Mouse (Mus musculus) Muller cell, postnatal 12 days (primary cell): ENCODE data around the gene Reln.

Source experiments
- DNase-seq: peaks from one replicate; pipeline ENCODE4 v3.0.0-alpha.2; 2015; ENCODE audit errors: inconsistent ontology term

Reln gene

GRCm38 (mm10) chr5:22344556-22344975 lies at the start of gene Reln:
Gene Reln (minus strand): TSS chr5:22344702.
- peak; percentile 59 for DNase-seq

GRCm38 (mm10) chr5:22388502-22388901 lies 44.0 kb upstream of the Reln start:
- no peak for DNase-seq

GRCm38 (mm10) chr5:22360510-22360909 lies 16.0 kb upstream of the Reln start:
- DNase-seq = no peak

- DNase-seq = no peak
These were observed 3.9 kb upstream of the Reln start for GRCm38 (mm10) chr5:22348412-22348811.

GRCm38 (mm10) chr5:22347732-22348131 lies 3.2 kb upstream of the Reln start:
- DNase-seq = no peak

GRCm38 (mm10) chr5:22345894-22346635 lies 1.6 kb upstream of the Reln start:
- DNase-seq = no peak

GRCm38 (mm10) chr5:22344976-22345651 lies 612 bp upstream of the Reln start:
- peak; percentile 52 for DNase-seq

GRCm38 (mm10) chr5:22343843-22344555 lies 503 bp downstream of the Reln start:
- DNase-seq = peak; percentile 39

- no peak for DNase-seq
These were observed 1.0 kb downstream of the Reln start for GRCm38 (mm10) chr5:22343536-22343842.

GRCm38 (mm10) chr5:22342461-22342860 lies 2.0 kb downstream of the Reln start:
- no peak for DNase-seq

- DNase-seq = no peak
These were observed 3.5 kb downstream of the Reln start for GRCm38 (mm10) chr5:22340991-22341390.

- DNase-seq = no peak
These were observed 9.1 kb downstream of the Reln start for GRCm38 (mm10) chr5:22335408-22335807.

- no peak for DNase-seq
These were observed 13.7 kb downstream of the Reln start for GRCm38 (mm10) chr5:22330802-22331201.

- peak; percentile 6 for DNase-seq
These were observed 15.8 kb downstream of the Reln start for GRCm38 (mm10) chr5:22328431-22329359.

- no peak for DNase-seq
These were observed 17.3 kb downstream of the Reln start for GRCm38 (mm10) chr5:22327170-22327569.

GRCm38 (mm10) chr5:22323801-22324200 lies 20.7 kb downstream of the Reln start:
- DNase-seq = no peak

GRCm38 (mm10) chr5:22317807-22318206 lies 26.7 kb downstream of the Reln start:
- no peak for DNase-seq

- DNase-seq = no peak
These were observed 28.0 kb downstream of the Reln start for GRCm38 (mm10) chr5:22316471-22316870.

- DNase-seq = no peak
These were observed 28.5 kb downstream of the Reln start for GRCm38 (mm10) chr5:22315990-22316389.

- no peak for DNase-seq
These were observed 31.5 kb downstream of the Reln start for GRCm38 (mm10) chr5:22312995-22313394.

GRCm38 (mm10) chr5:22311046-22311445 lies 33.5 kb downstream of the Reln start:
- DNase-seq = no peak

GRCm38 (mm10) chr5:22309001-22309400 lies 35.5 kb downstream of the Reln start:
- DNase-seq = no peak
